Mouse (Mus musculus) adrenal gland, postnatal 25 days (tissue): Measurements from ENCODE around the gene Ppfibp1. TPM values are rescaled to one million over a fixed set of nuclear protein-coding genes. Genes with fewer than 3 reads are reported as not detected.

ENCODE experiments used
- DNase-seq: peaks from one replicate; pipeline ENCODE4 v3.0.0; 2021; ENCODE audit warnings: mixed read lengths
- total RNA-seq: library from RNA; stranded (reverse); gene quantifications from 2 replicates; pipeline ENCODE4 v1.2.3, GENCODE M21; 2021

Gene Ppfibp1
- total RNA-seq, 1 experiment from 2014 or later, result 98.9 TPM

GRCm38 (mm10) chr6:147042291-147043290, 154.3 kb downstream of the Ppfibp1 start, which contains the start of gene Mrps35:
TSS of gene Mrps35 (plus strand) at chr6:147042764.
- DNase-seq, result peak; percentile 92

GRCm38 (mm10) chr6:147043633-147044032, 155.3 kb downstream of the Ppfibp1 start:
- no peak for DNase-seq

GRCm38 (mm10) chr6:147049239-147049805, 161.0 kb downstream of the Ppfibp1 start:
- no peak for DNase-seq

- no peak for DNase-seq
Observed at GRCm38 (mm10) chr6:147051666-147052065, 163.4 kb downstream of the Ppfibp1 start.

- DNase-seq, result no peak
Observed at GRCm38 (mm10) chr6:147052440-147052839, 164.2 kb downstream of the Ppfibp1 start.

- DNase-seq, result no peak
Observed at GRCm38 (mm10) chr6:147053785-147054646, 165.7 kb downstream of the Ppfibp1 start.

- no peak for DNase-seq
Observed at GRCm38 (mm10) chr6:147055374-147055977, 167.2 kb downstream of the Ppfibp1 start.

- no peak for DNase-seq
Observed at GRCm38 (mm10) chr6:147059326-147059725, 171.0 kb downstream of the Ppfibp1 start.

GRCm38 (mm10) chr6:147061630-147062029, 173.3 kb downstream of the Ppfibp1 start:
- no peak for DNase-seq

GRCm38 (mm10) chr6:147062034-147062433, 173.7 kb downstream of the Ppfibp1 start:
- DNase-seq, result no peak

- no peak for DNase-seq
Observed at GRCm38 (mm10) chr6:147062694-147063093, 174.4 kb downstream of the Ppfibp1 start.

GRCm38 (mm10) chr6:147064226-147064943, 176.1 kb downstream of the Ppfibp1 start:
- no peak for DNase-seq

- DNase-seq, result peak; percentile 29
Observed at GRCm38 (mm10) chr6:147064944-147065261, 176.6 kb downstream of the Ppfibp1 start.

GRCm38 (mm10) chr6:147075808-147076387, 187.6 kb downstream of the Ppfibp1 start:
- DNase-seq, result no peak

GRCm38 (mm10) chr6:147076878-147077277, 188.6 kb downstream of the Ppfibp1 start:
- no peak for DNase-seq

- DNase-seq, result no peak
Observed at GRCm38 (mm10) chr6:147079919-147080318, 191.6 kb downstream of the Ppfibp1 start.

Other genes starting within 250 kb of the Ppfibp1 start
- 70.3 and 72.0 TPM in 2 replicates for gene Med21, start 245.9 kb upstream of the Ppfibp1 start, total RNA-seq
- 38.1 and 53.9 TPM in 2 replicates for gene Tm7sf3, start 245.7 kb upstream of the Ppfibp1 start, total RNA-seq
- gene Stk38l, start 163.5 kb upstream of the Ppfibp1 start, total RNA-seq, result 20.8 and 26.9 TPM in 2 replicates
- gene Arntl2, start 92.4 kb upstream of the Ppfibp1 start, total RNA-seq, result 3.5 and 5.9 TPM in 2 replicates
- gene Smco2, start 38.4 kb upstream of the Ppfibp1 start, total RNA-seq, result not detected in 2 replicates
- not detected in 2 replicates for gene 1700034J05Rik, start 65.9 kb downstream of the Ppfibp1 start, total RNA-seq
- 0.95 and 1.6 TPM in 2 replicates for gene Rep15, start 144.1 kb downstream of the Ppfibp1 start, total RNA-seq
- gene Mrps35, start 154.3 kb downstream of the Ppfibp1 start, total RNA-seq, result 69.6 and 98.0 TPM in 2 replicates
- gene Mansc4, start 198.5 kb downstream of the Ppfibp1 start, total RNA-seq, result not detected in 2 replicates
- gene Klhl42, start 202.9 kb downstream of the Ppfibp1 start, total RNA-seq, result 32.8 and 33.4 TPM in 2 replicates